Comparison of ENCODE assay signal across 20 mouse cellular contexts in genomic region chr10:105495248-105495647, GRCm38 (mm10).
"Had no signal": no experiment of that assay in that cellular context is flagged by ENCODE, and none has a peak within 500 bp of the region (broad histone marks: within the 10 kb centered on the region; RNA-seq: fewer than 3 reads in every experiment).

No protein-coding gene starts in this region.

- H3K27me3 ChIP-seq: kidney, embryonic 15.5 days; limb, embryonic 15.5 days; lung, embryonic 15.5 days; midbrain, embryonic 15.5 days; neural tube, embryonic 12.5 days; neural tube, embryonic 15.5 days had no signal

- H3K9ac ChIP-seq: kidney, embryonic 15.5 days; limb, embryonic 15.5 days; liver, embryonic 14.5 days; liver, postnatal 0 days; lung, embryonic 15.5 days; midbrain, embryonic 12.5 days; midbrain, embryonic 15.5 days; neural tube, embryonic 12.5 days; neural tube, embryonic 15.5 days had no signal

- H3K27ac ChIP-seq: kidney, embryonic 15.5 days; left cerebral cortex, adult 2 months; limb, embryonic 15.5 days; liver, embryonic 14.5 days; lung, embryonic 15.5 days; midbrain, embryonic 12.5 days; midbrain, embryonic 15.5 days; neural tube, embryonic 12.5 days; neural tube, embryonic 15.5 days had no signal

- H3K4me2 ChIP-seq: kidney, embryonic 15.5 days; limb, embryonic 15.5 days; liver, embryonic 11.5 days; lung, embryonic 15.5 days; midbrain, embryonic 12.5 days; midbrain, embryonic 15.5 days; neural tube, embryonic 12.5 days; neural tube, embryonic 15.5 days had no signal

- ATAC-seq: liver, postnatal 0 days; midbrain, embryonic 15.5 days had no signal

- H3K9me3 ChIP-seq: kidney, embryonic 15.5 days; limb, embryonic 15.5 days; lung, embryonic 15.5 days; midbrain, embryonic 12.5 days; midbrain, embryonic 15.5 days; neural tube, embryonic 12.5 days; neural tube, embryonic 15.5 days had no signal

- H3K4me1 ChIP-seq: midbrain, embryonic 15.5 days; neural tube, embryonic 12.5 days had no signal

- DNase-seq: kidney, adult 11 months; kidney, adult 8-10 months; kidney, postnatal 10 days; kidney, postnatal 36 days; layer of hippocampus, postnatal 36 days; liver, postnatal 0 days; lung, postnatal 10 days; lung, postnatal 4 days; thymus, adult 18-20 months; thymus, postnatal 36 days had no signal

- H3K4me3 ChIP-seq: kidney, embryonic 15.5 days; left cerebral cortex, adult 2 months; limb, embryonic 15.5 days; lung, embryonic 15.5 days; midbrain, embryonic 12.5 days; midbrain, embryonic 15.5 days; neural tube, embryonic 12.5 days; neural tube, embryonic 15.5 days had no signal

- H3K36me3 ChIP-seq: kidney, embryonic 15.5 days; limb, embryonic 15.5 days; lung, embryonic 15.5 days; midbrain, embryonic 12.5 days; midbrain, embryonic 15.5 days; neural tube, embryonic 12.5 days; neural tube, embryonic 15.5 days had no signal
